Mouse (Mus musculus): ENCODE results near the gene Zfp217.

Gene Zfp217

GRCm38 (mm10) chr2:170158987-170159386 is 11.1 kb upstream of the Zfp217 start:
- DNase-seq (ENCODE audit: low read depth), result no peak

- DNase-seq (ENCODE audit: low read depth), result peak; percentile 76
Observed at GRCm38 (mm10) chr2:170158251-170158650, 10.3 kb upstream of the Zfp217 start.

- DNase-seq (ENCODE audit: low read depth), result peak; percentile 77
Observed at GRCm38 (mm10) chr2:170157280-170158200, 9.6 kb upstream of the Zfp217 start.

GRCm38 (mm10) chr2:170155089-170155740 is 7.3 kb upstream of the Zfp217 start:
- DNase-seq (ENCODE audit: low read depth), result peak; percentile 95

- no peak for DNase-seq (ENCODE audit: low read depth)
Observed at GRCm38 (mm10) chr2:170154738-170155088, 6.8 kb upstream of the Zfp217 start.

- DNase-seq (ENCODE audit: low read depth), result no peak
Observed at GRCm38 (mm10) chr2:170154301-170154721, 6.4 kb upstream of the Zfp217 start.

GRCm38 (mm10) chr2:170153421-170154271 is 5.7 kb upstream of the Zfp217 start:
- peak; percentile 88 for DNase-seq (ENCODE audit: low read depth)

- peak; percentile 52 for DNase-seq (ENCODE audit: low read depth)
Observed at GRCm38 (mm10) chr2:170152856-170153255, 5.0 kb upstream of the Zfp217 start.

- no peak for DNase-seq (ENCODE audit: low read depth)
Observed at GRCm38 (mm10) chr2:170152036-170152686, 4.3 kb upstream of the Zfp217 start.

GRCm38 (mm10) chr2:170151470-170151869 is 3.6 kb upstream of the Zfp217 start:
- DNase-seq (ENCODE audit: low read depth), result no peak

- DNase-seq (ENCODE audit: low read depth), result no peak
Observed at GRCm38 (mm10) chr2:170148828-170149227, 925 bp upstream of the Zfp217 start.

GRCm38 (mm10) chr2:170147170-170147569 is 733 bp downstream of the Zfp217 start:
- DNase-seq (ENCODE audit: low read depth), result no peak

GRCm38 (mm10) chr2:170144343-170144742 is 3.6 kb downstream of the Zfp217 start:
- no peak for DNase-seq (ENCODE audit: low read depth)

- no peak for DNase-seq (ENCODE audit: low read depth)
Observed at GRCm38 (mm10) chr2:170143861-170144260, 4.0 kb downstream of the Zfp217 start.

- no peak for DNase-seq (ENCODE audit: low read depth)
Observed at GRCm38 (mm10) chr2:170142542-170142941, 5.4 kb downstream of the Zfp217 start.

- DNase-seq (ENCODE audit: low read depth), result no peak
Observed at GRCm38 (mm10) chr2:170141481-170141880, 6.4 kb downstream of the Zfp217 start.

- no peak for DNase-seq (ENCODE audit: low read depth)
Observed at GRCm38 (mm10) chr2:170139411-170140046, 8.4 kb downstream of the Zfp217 start.

- DNase-seq (ENCODE audit: low read depth), result no peak
Observed at GRCm38 (mm10) chr2:170136928-170137327, 11.0 kb downstream of the Zfp217 start.

- no peak for DNase-seq (ENCODE audit: low read depth)
Observed at GRCm38 (mm10) chr2:170135820-170136219, 12.1 kb downstream of the Zfp217 start.

GRCm38 (mm10) chr2:170134026-170134690 is 13.7 kb downstream of the Zfp217 start:
- DNase-seq (ENCODE audit: low read depth), result peak; percentile 70

Measured in 416B (cell line).